ENCODE assay signal across 9 mouse cellular contexts in genomic region chr11:106329682-106330081, GRCm38 (mm10). TPM values are rescaled to one million over a fixed set of nuclear protein-coding genes. Genes with fewer than 3 reads are reported as not detected.
A peak's percentile ranks its signal among the peaks of the same experiment; 100 is the strongest.
DNase-seq lines count a peak whose midpoint lies in the region; ATAC-seq lines count a peak whose summit lies in the region.
"Had no signal": no experiment of that assay in that cellular context is flagged by ENCODE, and none has a peak within 500 bp of the region (broad histone marks: within the 10 kb centered on the region; RNA-seq: fewer than 3 reads in every experiment).

No protein-coding gene starts in this region.

- WGBS in heart, embryonic 10.5 days: 53% methylated on average over 7 of the region's 7 CpGs
- WGBS in heart, embryonic 11.5 days (ENCODE audit: insufficient replicate concordance): 49% methylated on average over 7 of the region's 7 CpGs
- 45% methylated on average over 7 of the region's 7 CpGs for WGBS in lung, embryonic 16.5 days
- WGBS in forebrain, embryonic 11.5 days: 74% methylated on average over 7 of the region's 7 CpGs

- H3K4me3 ChIP-seq in heart, embryonic 10.5 days: no peak overlapping the region
- H3K4me3 ChIP-seq in heart, embryonic 11.5 days (ENCODE audit: low read depth, low read length): no peak overlapping the region
- no peak overlapping the region for H3K4me3 ChIP-seq in lung, embryonic 16.5 days (ENCODE audit: low read length)
- no peak overlapping the region for H3K4me3 ChIP-seq in forebrain, embryonic 11.5 days (ENCODE audit: low read depth, low read length)

- H3K27ac ChIP-seq in heart, embryonic 10.5 days: peak overlapping the region; percentile 82
- H3K27ac ChIP-seq in heart, embryonic 11.5 days (ENCODE audit: low read depth, low read length): no peak overlapping the region
- H3K27ac ChIP-seq in lung, embryonic 16.5 days (ENCODE audit: low read length): no peak overlapping the region
- no peak overlapping the region for H3K27ac ChIP-seq in forebrain, embryonic 11.5 days (ENCODE audit: low read depth, low read length)

- DNase-seq in heart, embryonic 10.5 days (ENCODE audit: low spot score): no peak
- DNase-seq in CD4-positive, CD25-positive, alpha-beta regulatory T cell, adult 2 months (ENCODE audit: low read depth, low spot score): peak; percentile 85
- peak; percentile 61 for DNase-seq in adipocyte (ENCODE audit: low spot score)
- DNase-seq in splenic B cell, adult 2 months (ENCODE audit: low read depth, low spot score): peak; percentile 90
- DNase-seq in forebrain, embryonic 11.5 days (ENCODE audit: low spot score): no peak

- H3K9ac ChIP-seq in heart, embryonic 11.5 days (ENCODE audit: low read depth, low read length): no peak overlapping the region
- H3K9ac ChIP-seq in lung, embryonic 16.5 days (ENCODE audit: low read length): no peak overlapping the region
- H3K9ac ChIP-seq in forebrain, embryonic 11.5 days (ENCODE audit: low read length): no peak overlapping the region

- H3K4me2 ChIP-seq in heart, embryonic 11.5 days: no peak overlapping the region
- no peak overlapping the region for H3K4me2 ChIP-seq in lung, embryonic 16.5 days (ENCODE audit: low read depth, low read length)
- no peak overlapping the region for H3K4me2 ChIP-seq in forebrain, embryonic 11.5 days (ENCODE audit: low read depth, low read length, severe bottlenecking)

- ATAC-seq in heart, embryonic 11.5 days (replicated peaks; ENCODE audit: insufficient number of reproducible peaks, low FRiP score, low TSS enrichment): no peak
- ATAC-seq in granulocyte monocyte progenitor cell, adult 5-6 weeks (replicated peaks; ENCODE audit: poor library complexity, severe bottlenecking): peak; percentile 59
- ATAC-seq in lung, embryonic 16.5 days (ENCODE audit: low read depth): peak; percentile 17; the same call in 1 of the 2 replicates
- ATAC-seq in forebrain, embryonic 11.5 days (replicated peaks; ENCODE audit: low FRiP score): no peak

- H3K27me3 ChIP-seq in heart, embryonic 10.5 days (ENCODE audit: insufficient read depth, poor library complexity, severe bottlenecking): no peaks in the 10 kb centered on the region
- no peaks in the 10 kb centered on the region for H3K27me3 ChIP-seq in heart, embryonic 11.5 days (ENCODE audit: control insufficient read depth, insufficient read depth, low read length)
- H3K27me3 ChIP-seq in lung, embryonic 16.5 days (ENCODE audit: control insufficient read depth, insufficient read depth, low read depth, low read length): no peaks in the 10 kb centered on the region
- no peaks in the 10 kb centered on the region for H3K27me3 ChIP-seq in splenic B cell, adult 2 months (ENCODE audit: control insufficient read depth, insufficient read depth, low read length, poor library complexity, severe bottlenecking)
- no peaks in the 10 kb centered on the region for H3K27me3 ChIP-seq in forebrain, embryonic 11.5 days (ENCODE audit: control insufficient read depth, insufficient read depth, low read length)

- peaks cover 70% of the 10 kb centered on the region for H3K4me1 ChIP-seq in heart, embryonic 10.5 days
- peaks cover 22% of the 10 kb centered on the region for H3K4me1 ChIP-seq in heart, embryonic 11.5 days (ENCODE audit: control insufficient read depth, insufficient read depth, low read length)
- no peaks in the 10 kb centered on the region for H3K4me1 ChIP-seq in lung, embryonic 16.5 days (replicated peaks; ENCODE audit: control insufficient read depth, insufficient read depth, low read length)
- no peaks in the 10 kb centered on the region for H3K4me1 ChIP-seq in forebrain, embryonic 11.5 days (replicated peaks; ENCODE audit: control insufficient read depth, insufficient read depth, low read length)

- H3K36me3 ChIP-seq in heart, embryonic 10.5 days: no peaks in the 10 kb centered on the region
- no peaks in the 10 kb centered on the region for H3K36me3 ChIP-seq in heart, embryonic 11.5 days (ENCODE audit: control insufficient read depth, insufficient read depth, low read length)
- H3K36me3 ChIP-seq in lung, embryonic 16.5 days (ENCODE audit: control insufficient read depth, insufficient read depth, low read length): no peaks in the 10 kb centered on the region
- H3K36me3 ChIP-seq in splenic B cell, adult 2 months (ENCODE audit: control insufficient read depth, insufficient read depth, low read length, poor library complexity, severe bottlenecking): no peaks in the 10 kb centered on the region
- H3K36me3 ChIP-seq in forebrain, embryonic 11.5 days (ENCODE audit: control insufficient read depth, insufficient read depth, low read length): no peaks in the 10 kb centered on the region

- no peaks in the 10 kb centered on the region for H3K9me3 ChIP-seq in heart, embryonic 10.5 days
- H3K9me3 ChIP-seq in heart, embryonic 11.5 days (replicated peaks; ENCODE audit: control insufficient read depth, low read length): no peaks in the 10 kb centered on the region
- no peaks in the 10 kb centered on the region for H3K9me3 ChIP-seq in lung, embryonic 16.5 days (ENCODE audit: control insufficient read depth, low read length)
- H3K9me3 ChIP-seq in forebrain, embryonic 11.5 days (ENCODE audit: control insufficient read depth, low read length): no peaks in the 10 kb centered on the region

RNA-seq across cellular contexts. Expression of gene Cd79b, which starts 15.1 kb away (rescaled TPM):
- polyA plus RNA-seq in heart, embryonic 10.5 days (2016; fragmentation: Nextera tagmentation; extraction: Ambion mirVana): 0.39 and 0.87 TPM in 2 replicates
- 0.73 and 1.3 TPM in 2 replicates for polyA plus RNA-seq in heart, embryonic 11.5 days (2014; fragmentation: Nextera tagmentation; extraction: Ambion mirVana)
- total RNA-seq in granulocyte monocyte progenitor cell, adult 5-6 weeks (2014; fragmentation: Nextera tagmentation): 52.9 and 54.1 TPM in 2 replicates
- total RNA-seq in granulocyte monocyte progenitor cell, adult 5-6 weeks (2017): 23.8 and 31.5 TPM in 2 replicates
- polyA plus RNA-seq in lung, embryonic 16.5 days (2015; fragmentation: Nextera tagmentation; extraction: Ambion mirVana): 4.7 and 6.8 TPM in 2 replicates
- polyA plus RNA-seq in forebrain, embryonic 11.5 days (2014; fragmentation: Nextera tagmentation; extraction: Ambion mirVana): 0.31 and 0.79 TPM in 2 replicates

RNA-seq across cellular contexts. Expression of gene Scn4a, which starts 23.4 kb away (rescaled TPM):
- 0.20 and 0.44 TPM in 2 replicates for polyA plus RNA-seq in heart, embryonic 10.5 days (2016; fragmentation: Nextera tagmentation; extraction: Ambion mirVana)
- 0.07 and 0.38 TPM in 2 replicates for polyA plus RNA-seq in heart, embryonic 11.5 days (2014; fragmentation: Nextera tagmentation; extraction: Ambion mirVana)
- not detected in 2 replicates for total RNA-seq in granulocyte monocyte progenitor cell, adult 5-6 weeks (2014; fragmentation: Nextera tagmentation)
- total RNA-seq in granulocyte monocyte progenitor cell, adult 5-6 weeks (2017): not detected in 2 replicates
- polyA plus RNA-seq in lung, embryonic 16.5 days (2015; fragmentation: Nextera tagmentation; extraction: Ambion mirVana): 0.03 and 0.06 TPM in 2 replicates
- polyA plus RNA-seq in forebrain, embryonic 11.5 days (2014; fragmentation: Nextera tagmentation; extraction: Ambion mirVana): 0.11 TPM in 1 of 2 replicates, not detected in the other
- total RNA-seq: layer of hippocampus, postnatal 36 days had no signal

RNA-seq across cellular contexts. Expression of gene Gh, which starts 28.0 kb away (rescaled TPM):
- not detected in 2 replicates for polyA plus RNA-seq in heart, embryonic 10.5 days (2016; fragmentation: Nextera tagmentation; extraction: Ambion mirVana)
- polyA plus RNA-seq in heart, embryonic 11.5 days (2014; fragmentation: Nextera tagmentation; extraction: Ambion mirVana): not detected in 2 replicates
- total RNA-seq in granulocyte monocyte progenitor cell, adult 5-6 weeks (2014; fragmentation: Nextera tagmentation): not detected in 2 replicates
- not detected in 2 replicates for total RNA-seq in granulocyte monocyte progenitor cell, adult 5-6 weeks (2017)
- not detected in 2 replicates for polyA plus RNA-seq in lung, embryonic 16.5 days (2015; fragmentation: Nextera tagmentation; extraction: Ambion mirVana)
- polyA plus RNA-seq in forebrain, embryonic 11.5 days (2014; fragmentation: Nextera tagmentation; extraction: Ambion mirVana): not detected in 2 replicates
- total RNA-seq: layer of hippocampus, postnatal 36 days had no signal

RNA-seq across cellular contexts. Expression of gene Prr29, which starts 35.6 kb away (rescaled TPM):
- 0.11 and 0.21 TPM in 2 replicates for polyA plus RNA-seq in heart, embryonic 10.5 days (2016; fragmentation: Nextera tagmentation; extraction: Ambion mirVana)
- 0.14 TPM in 1 of 2 replicates, not detected in the other for polyA plus RNA-seq in heart, embryonic 11.5 days (2014; fragmentation: Nextera tagmentation; extraction: Ambion mirVana)
- not detected in 2 replicates for total RNA-seq in granulocyte monocyte progenitor cell, adult 5-6 weeks (2014; fragmentation: Nextera tagmentation)
- total RNA-seq in granulocyte monocyte progenitor cell, adult 5-6 weeks (2017): not detected in 2 replicates
- 2.0 and 4.4 TPM in 2 replicates for polyA plus RNA-seq in lung, embryonic 16.5 days (2015; fragmentation: Nextera tagmentation; extraction: Ambion mirVana)
- polyA plus RNA-seq in forebrain, embryonic 11.5 days (2014; fragmentation: Nextera tagmentation; extraction: Ambion mirVana): not detected in 2 replicates
- total RNA-seq: layer of hippocampus, postnatal 36 days had no signal

RNA-seq across cellular contexts. Expression of gene Tcam1, which starts 53.2 kb away (rescaled TPM):
- 0.18 and 0.40 TPM in 2 replicates for polyA plus RNA-seq in heart, embryonic 10.5 days (2016; fragmentation: Nextera tagmentation; extraction: Ambion mirVana)
- polyA plus RNA-seq in heart, embryonic 11.5 days (2014; fragmentation: Nextera tagmentation; extraction: Ambion mirVana): 0.13 and 0.15 TPM in 2 replicates
- 1.0 and 2.1 TPM in 2 replicates for total RNA-seq in granulocyte monocyte progenitor cell, adult 5-6 weeks (2014; fragmentation: Nextera tagmentation)
- 1.4 and 1.9 TPM in 2 replicates for total RNA-seq in granulocyte monocyte progenitor cell, adult 5-6 weeks (2017)
- 0.26 and 0.29 TPM in 2 replicates for polyA plus RNA-seq in lung, embryonic 16.5 days (2015; fragmentation: Nextera tagmentation; extraction: Ambion mirVana)
- 0.15 and 0.29 TPM in 2 replicates for polyA plus RNA-seq in forebrain, embryonic 11.5 days (2014; fragmentation: Nextera tagmentation; extraction: Ambion mirVana)

Comparison
In these comparisons a context has a peak if more than half of its experiments do, and no peak if none do; other contexts are left out.
1. DNase-seq: peak in CD4-positive, CD25-positive, alpha-beta regulatory T cell, adult 2 months (single experiment), adipocyte (single experiment) and splenic B cell, adult 2 months (single experiment); none in heart, embryonic 10.5 days (single experiment) and forebrain, embryonic 11.5 days (single experiment).
2. ATAC-seq: peak in granulocyte monocyte progenitor cell, adult 5-6 weeks (single experiment) and lung, embryonic 16.5 days (single experiment); none in heart, embryonic 11.5 days (single experiment) and forebrain, embryonic 11.5 days (single experiment).